Mouse (Mus musculus): ENCODE data around the gene Mdfic. TPM values are rescaled to one million over a fixed set of nuclear protein-coding genes. Genes with fewer than 3 reads are reported as not detected.

Gene Mdfic
- total RNA-seq, 2 experiments from 2014 or later, result 8.5 to 10.9 TPM

GRCm38 (mm10) chr6:15738331-15738943 is 18.0 kb downstream of the Mdfic start:
- ATAC-seq (replicated peaks; ENCODE audit: poor library complexity), result peak; percentile 54; the same call in 1 of the 2 replicates

GRCm38 (mm10) chr6:15739132-15739531 is 18.7 kb downstream of the Mdfic start:
- peak; percentile 74 for ATAC-seq (replicated peaks; ENCODE audit: poor library complexity)

DNA sequence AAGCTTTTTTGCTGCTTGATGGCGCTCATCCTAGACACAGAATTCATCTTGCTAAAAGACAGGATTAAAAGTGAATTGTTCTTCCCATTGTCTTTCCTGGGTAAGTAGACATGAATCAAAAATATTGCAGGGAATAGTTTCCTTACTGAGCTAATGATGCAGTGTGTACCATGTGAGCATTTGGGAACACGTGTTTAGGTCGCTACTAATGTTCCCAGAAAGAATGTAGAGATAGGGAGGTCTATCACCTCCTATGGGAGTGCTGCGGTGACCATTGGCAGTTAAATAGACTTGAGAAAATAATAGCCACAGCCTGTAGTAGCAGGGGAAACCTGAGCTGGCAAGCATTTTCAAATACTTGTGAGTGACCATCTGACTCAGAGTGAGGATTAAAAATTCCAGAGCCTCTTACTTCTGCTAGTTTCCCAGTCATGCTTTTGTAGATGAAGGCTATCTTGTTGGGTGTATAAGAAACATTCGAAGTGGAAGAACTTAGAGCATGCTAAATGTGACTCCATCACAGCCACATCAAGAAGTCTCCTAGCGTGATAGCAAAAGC is 22.2 kb downstream of the Mdfic start:
- ATAC-seq (replicated peaks; ENCODE audit: poor library complexity), result no peak

GRCm38 (mm10) chr6:15743291-15743792 is 22.9 kb downstream of the Mdfic start:
- no peak for ATAC-seq (replicated peaks; ENCODE audit: poor library complexity)

DNA sequence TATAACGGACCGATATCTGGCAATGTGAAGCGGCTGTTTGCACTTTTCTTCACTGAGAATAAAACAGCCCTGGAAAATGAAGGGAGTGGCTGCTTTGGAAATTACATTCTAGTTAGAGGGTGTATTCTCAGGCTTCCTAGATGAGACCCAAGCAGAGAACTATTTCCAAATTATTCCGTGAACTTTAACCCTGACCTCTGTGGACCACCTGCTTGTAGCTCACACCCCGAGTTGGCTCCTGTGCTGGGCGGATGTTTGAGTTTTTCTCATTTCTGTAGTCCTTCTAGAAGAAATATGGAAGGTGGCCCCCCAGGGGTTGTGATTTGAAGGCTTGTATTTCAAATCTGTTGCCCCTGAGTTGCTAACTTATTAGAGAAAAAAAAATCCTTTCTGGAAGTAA is 23.3 kb downstream of the Mdfic start:
- no peak for ATAC-seq (replicated peaks; ENCODE audit: poor library complexity)

DNA sequence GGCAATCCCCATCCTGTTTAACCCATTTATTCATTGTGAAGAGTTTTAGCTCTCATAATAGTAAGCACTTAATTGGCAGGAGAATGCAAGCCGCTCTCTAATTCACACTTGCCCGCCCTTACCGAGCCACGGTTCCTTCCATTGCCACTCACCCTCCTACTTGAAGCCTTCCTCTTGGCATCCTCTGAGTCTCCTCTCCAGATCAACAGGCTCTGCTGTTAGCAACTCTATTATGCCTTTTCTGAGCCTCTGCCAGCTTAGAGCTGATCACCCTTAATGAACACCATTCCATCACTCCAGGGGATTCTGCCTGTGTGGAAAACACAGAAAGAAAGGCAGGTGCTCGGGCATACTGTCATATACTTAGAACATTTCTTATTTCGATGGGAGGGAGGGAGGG is 24.9 kb downstream of the Mdfic start:
- no peak for ATAC-seq (replicated peaks; ENCODE audit: poor library complexity)

GRCm38 (mm10) chr6:15745891-15746290 is 25.4 kb downstream of the Mdfic start:
- no peak for ATAC-seq (replicated peaks; ENCODE audit: poor library complexity)

DNA sequence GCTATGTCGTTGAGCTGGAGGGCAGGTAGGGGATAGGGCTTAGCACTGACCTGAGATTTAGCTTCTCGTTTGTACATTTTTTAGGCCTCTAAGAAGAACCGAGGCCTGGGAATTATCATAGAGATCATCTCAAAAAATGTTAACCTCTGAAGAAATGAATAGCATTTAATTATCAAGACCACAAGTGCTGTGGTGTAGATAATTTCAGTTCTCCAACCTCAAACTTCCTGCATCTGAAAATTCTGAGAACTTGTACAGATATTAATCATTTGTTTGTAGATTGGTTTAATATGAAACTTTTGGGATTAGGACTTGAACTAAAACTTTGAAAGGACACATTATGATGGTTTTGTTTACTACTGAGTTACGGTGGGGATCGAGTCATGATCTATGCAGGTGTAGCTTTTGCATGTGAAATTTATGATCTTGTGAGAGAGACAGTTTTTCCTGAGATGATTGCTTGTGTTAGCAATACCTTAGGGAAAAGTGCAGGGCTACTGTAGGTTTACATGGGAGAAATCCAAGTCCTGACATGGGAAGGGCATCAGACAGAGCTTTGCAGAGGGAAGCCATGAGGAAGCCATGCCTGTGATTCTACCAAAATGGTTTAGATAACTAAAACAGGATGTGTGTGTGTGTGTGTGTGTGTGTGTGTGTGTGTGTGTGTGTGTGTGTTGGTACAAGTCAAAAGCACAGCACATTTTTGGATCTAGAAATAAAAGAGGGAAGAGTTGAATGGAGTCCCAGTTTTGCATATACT is 27.1 kb downstream of the Mdfic start:
- 0 out of 2 replicates have a peak, but pooled peaks have one; percentile 11 for ATAC-seq (replicated peaks; ENCODE audit: poor library complexity)

- ATAC-seq (replicated peaks; ENCODE audit: poor library complexity), result peak; percentile 52
These were observed 27.8 kb downstream of the Mdfic start for GRCm38 (mm10) chr6:15748236-15748635.

GRCm38 (mm10) chr6:15748943-15749342 is 28.5 kb downstream of the Mdfic start:
- peak; percentile 62 for ATAC-seq (replicated peaks; ENCODE audit: poor library complexity)

GRCm38 (mm10) chr6:15750101-15750500 is 29.6 kb downstream of the Mdfic start:
- ATAC-seq (replicated peaks; ENCODE audit: poor library complexity), result no peak

GRCm38 (mm10) chr6:15751375-15751774 is 30.9 kb downstream of the Mdfic start:
- no peak for ATAC-seq (replicated peaks; ENCODE audit: poor library complexity)

- ATAC-seq (replicated peaks; ENCODE audit: poor library complexity), result no peak
These were observed 31.7 kb downstream of the Mdfic start for GRCm38 (mm10) chr6:15752160-15752559.

GRCm38 (mm10) chr6:15753208-15753607 is 32.7 kb downstream of the Mdfic start:
- no peak for ATAC-seq (replicated peaks; ENCODE audit: poor library complexity)

GRCm38 (mm10) chr6:15758394-15758793 is 37.9 kb downstream of the Mdfic start:
- peak; percentile 74 for ATAC-seq (replicated peaks; ENCODE audit: poor library complexity)

- no peak for ATAC-seq (replicated peaks; ENCODE audit: poor library complexity)
These were observed 40.3 kb downstream of the Mdfic start for GRCm38 (mm10) chr6:15760750-15761149.

DNA sequence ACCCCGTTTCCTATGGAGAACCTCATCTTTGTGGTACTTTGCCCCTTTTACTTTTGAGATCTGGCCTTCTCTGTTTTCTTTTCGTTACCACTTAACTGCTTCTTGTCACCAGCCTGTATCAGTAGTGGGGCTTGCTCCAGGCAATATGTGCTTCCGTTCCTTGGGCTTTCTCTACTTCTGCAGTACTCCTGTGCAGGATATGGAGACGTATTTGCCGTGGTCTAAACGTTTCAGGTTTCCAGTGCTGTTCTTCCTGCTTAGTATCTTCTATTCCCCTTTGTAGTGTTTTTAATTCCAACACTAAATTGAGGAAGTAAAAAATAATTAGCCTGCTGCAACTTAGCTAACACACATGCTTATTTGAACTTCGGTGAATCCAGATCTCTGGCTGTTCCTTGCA is 43.6 kb downstream of the Mdfic start:
- peak; percentile 91 for ATAC-seq (replicated peaks; ENCODE audit: poor library complexity)

DNA sequence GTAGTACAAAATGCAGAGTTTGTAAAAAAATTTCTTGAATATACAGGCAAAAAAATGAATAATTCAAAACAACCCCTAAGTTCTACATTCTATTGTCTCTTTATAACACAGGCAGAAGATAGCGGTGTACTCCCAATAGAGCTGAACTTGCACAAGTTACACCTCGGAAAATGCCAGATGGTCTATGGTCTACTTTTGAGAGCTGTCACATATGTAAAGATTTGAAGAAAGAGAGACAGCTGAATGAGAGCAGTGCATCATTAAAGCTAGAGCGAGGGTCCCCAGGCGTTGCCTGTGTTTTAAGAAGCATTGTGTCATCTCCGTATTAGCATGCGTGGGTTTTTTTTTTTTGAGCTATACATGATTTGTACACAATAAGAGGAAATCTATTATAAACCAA is 47.0 kb downstream of the Mdfic start:
- ATAC-seq (replicated peaks; ENCODE audit: poor library complexity), result no peak

DNA sequence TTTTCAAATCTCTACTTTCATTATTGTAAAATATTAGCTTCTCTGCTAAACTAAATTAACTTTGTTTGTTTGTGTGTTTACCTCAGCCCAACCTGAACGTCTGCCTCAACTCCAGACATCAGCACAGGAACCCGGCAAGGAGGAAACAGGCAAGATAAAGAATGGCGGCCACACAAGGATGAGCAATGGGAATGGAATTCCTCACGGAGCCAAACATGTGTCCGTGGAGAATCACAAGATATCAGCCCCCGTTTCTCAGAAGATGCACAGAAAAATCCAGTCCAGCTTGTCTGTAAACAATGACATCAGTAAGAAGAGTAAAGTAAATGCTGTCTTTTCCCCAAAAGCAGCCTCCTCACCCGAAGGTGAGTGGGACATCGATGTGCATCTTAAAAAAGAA is 49.7 kb downstream of the Mdfic start:
- ATAC-seq (replicated peaks; ENCODE audit: poor library complexity), result no peak

DNA sequence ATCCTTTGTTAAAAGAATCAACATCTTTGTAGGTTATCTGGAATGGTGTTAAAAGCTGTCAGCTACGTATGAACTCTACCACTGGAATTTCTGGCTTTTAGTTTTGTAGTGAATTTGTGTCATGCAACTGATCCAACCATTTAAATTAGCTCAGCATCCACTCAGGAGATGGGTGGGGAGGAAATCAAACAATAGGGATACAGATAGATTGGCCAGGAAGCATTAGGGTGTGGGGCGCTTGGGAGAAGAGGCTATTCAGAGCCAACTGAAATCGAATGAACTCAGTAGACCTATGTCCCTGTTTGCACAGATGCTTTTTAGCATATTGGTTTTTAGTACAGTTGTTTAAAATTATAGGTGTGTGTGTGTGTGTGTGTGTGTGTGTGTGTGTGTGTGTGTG is 56.6 kb downstream of the Mdfic start:
- ATAC-seq (replicated peaks; ENCODE audit: poor library complexity), result no peak

DNA sequence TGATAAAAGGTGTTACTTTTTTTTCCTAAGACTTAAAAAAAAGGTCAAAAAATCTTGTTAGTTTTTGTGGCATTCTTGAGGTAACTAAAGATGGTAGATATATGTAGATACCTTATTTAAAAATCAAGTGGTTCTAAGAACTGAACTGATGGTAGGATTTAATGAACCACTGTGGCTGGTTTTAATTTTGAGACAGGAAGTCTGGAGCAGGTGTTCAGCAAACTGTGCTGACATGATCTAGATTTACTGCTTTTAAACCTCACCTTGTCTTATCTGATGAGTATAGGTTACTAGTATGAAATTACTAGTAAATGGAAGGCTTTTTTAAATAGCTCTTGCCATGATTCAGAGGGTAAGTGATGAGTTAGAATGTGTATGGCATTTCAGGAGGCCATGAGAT is 59.7 kb downstream of the Mdfic start:
- ATAC-seq (replicated peaks; ENCODE audit: poor library complexity), result no peak

GRCm38 (mm10) chr6:15780688-15781087 is 60.2 kb downstream of the Mdfic start:
- ATAC-seq (replicated peaks; ENCODE audit: poor library complexity), result no peak

Data from megakaryocyte progenitor cell, adult 5-6 weeks (primary cell).